Mouse (Mus musculus): ENCODE data around the gene Mrs2.
"Not testable (repeated sequence)": the region's sequence is repeated elsewhere in the genome, so short reads cannot be mapped to it uniquely, and the experiment has no call there.

Mrs2 gene

DNA sequence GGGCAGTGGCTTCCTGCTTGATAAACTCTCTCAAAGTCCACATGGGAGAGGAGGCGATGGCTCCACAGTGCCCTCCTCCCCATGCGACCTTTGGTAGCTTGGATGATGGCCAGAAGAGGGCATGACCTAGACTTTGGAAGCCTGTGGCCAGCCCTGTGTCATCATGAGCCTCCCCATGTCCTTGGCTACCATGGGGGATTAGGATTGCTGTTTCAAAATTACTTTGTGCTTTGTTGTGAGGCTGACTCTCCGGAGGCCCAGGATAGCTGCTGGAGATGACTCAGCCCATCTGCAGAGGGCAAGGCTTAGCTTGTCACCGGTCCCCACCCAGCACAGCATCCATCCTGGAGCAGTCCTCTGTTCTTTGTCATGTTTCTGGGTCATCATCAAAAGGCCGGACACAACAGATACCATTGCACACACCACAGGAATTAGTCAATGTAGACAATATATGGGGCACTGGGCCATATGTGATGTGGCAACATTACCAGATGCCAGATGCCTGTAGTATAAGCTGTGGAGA, 42.3 kb downstream of the Mrs2 start:
- DNase-seq (ENCODE audit: low read depth), result no peak

DNA sequence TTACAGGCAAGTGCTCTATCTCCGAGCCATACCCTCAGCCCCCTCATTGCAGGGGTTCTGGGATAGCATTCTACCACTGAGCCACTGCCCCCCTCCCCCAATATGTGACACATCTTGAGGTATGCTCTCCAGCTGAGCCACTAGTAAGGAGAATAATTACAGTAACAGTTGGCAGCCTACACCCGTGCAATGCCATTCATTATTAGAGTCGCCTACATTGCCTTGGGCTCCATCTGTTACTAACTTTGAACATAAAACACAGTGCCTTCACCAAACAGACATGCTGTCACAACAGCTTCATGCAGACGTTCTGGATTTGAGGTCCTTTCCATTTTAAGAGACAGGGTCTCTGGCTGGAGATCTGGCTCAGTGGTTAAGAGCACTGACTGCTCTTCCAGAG, 43.8 kb downstream of the Mrs2 start:
- DNase-seq (ENCODE audit: low read depth), result no peak

DNA sequence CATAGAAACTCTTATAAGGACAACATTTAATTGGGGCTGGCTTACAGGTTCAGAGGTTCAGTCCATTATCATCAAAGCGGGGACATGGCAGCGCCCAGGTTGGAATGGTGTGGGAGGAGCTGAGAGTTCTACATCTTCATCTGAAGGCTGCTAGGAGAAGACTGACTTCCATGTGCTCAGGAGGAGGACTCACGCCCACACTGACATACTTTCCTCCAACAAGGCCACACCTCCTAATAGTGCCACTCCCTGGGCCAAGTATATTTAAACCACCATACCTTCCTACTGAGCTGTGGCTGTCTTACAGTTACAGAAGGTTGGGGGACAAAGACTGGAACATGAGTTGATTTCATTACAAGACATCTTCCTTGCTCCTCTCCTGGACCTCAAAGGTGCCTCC, 48.4 kb downstream of the Mrs2 start:
- not testable (repeated sequence) for DNase-seq (ENCODE audit: low read depth)

- no peak for DNase-seq (ENCODE audit: low read depth)
These were observed 54.4 kb downstream of the Mrs2 start for GRCm38 (mm10) chr13:24965846-24966201.

DNA sequence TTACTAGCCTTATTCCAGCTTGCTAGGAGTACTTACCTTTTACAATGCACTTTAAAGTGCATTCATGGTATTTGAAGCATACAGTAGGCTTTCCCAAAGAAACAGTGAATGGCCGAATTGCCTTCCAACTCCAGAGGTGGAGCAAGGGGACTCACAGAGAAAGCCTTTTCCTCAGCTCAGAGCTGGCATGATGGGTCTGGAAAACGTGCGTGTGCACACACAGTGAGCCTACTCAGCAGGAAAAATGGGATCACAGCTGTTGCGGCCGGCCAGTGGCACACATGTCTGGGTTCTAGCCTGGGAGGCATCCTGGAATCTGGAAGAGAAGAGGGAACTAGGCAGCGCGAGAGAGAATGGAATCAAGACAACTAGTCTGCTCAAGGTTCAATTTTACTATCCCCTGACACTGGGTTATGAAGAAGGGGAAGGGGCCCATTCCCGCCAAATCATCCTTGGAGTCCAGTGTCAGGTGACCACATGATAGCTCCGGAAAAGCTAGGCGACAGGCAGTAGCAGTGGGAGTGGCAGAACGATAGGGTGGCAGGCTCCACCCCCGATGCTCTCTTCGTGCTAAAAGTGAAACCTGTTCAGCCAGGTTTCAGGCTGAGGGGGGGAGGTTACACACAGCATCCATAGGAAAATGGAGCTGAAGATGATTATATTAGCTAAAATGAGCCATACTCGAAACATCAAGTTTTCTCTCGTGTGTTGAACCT, 54.9 kb downstream of the Mrs2 start:
- DNase-seq (ENCODE audit: low read depth), result no peak

GRCm38 (mm10) chr13:24962119-24962518, 58.1 kb downstream of the Mrs2 start:
- no peak for DNase-seq (ENCODE audit: low read depth)

GRCm38 (mm10) chr13:24960084-24960483, 60.1 kb downstream of the Mrs2 start:
- DNase-seq (ENCODE audit: low read depth), result no peak

DNA sequence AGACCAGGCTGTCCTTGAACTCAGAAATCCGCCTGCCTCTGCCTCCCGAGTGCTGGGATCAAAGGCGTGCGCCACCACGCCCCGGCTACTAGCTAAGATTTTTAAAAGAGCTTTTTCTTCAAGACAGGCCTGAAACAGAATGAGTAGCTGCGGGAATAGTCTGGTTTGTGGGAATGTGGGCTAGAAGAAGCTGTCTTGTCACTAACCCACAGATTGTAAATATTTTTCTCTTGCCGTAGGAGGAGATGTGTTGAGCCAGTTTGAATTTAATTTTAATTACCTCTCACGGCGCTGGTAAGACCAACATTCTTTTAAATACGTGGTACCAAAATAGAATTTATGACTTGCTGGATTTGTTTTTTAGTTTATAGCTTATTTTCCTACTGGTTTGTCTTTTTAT, 61.5 kb downstream of the Mrs2 start:
- no peak for DNase-seq (ENCODE audit: low read depth)

GRCm38 (mm10) chr13:24955500-24955899, 64.7 kb downstream of the Mrs2 start:
- no peak for DNase-seq (ENCODE audit: low read depth)

DNA sequence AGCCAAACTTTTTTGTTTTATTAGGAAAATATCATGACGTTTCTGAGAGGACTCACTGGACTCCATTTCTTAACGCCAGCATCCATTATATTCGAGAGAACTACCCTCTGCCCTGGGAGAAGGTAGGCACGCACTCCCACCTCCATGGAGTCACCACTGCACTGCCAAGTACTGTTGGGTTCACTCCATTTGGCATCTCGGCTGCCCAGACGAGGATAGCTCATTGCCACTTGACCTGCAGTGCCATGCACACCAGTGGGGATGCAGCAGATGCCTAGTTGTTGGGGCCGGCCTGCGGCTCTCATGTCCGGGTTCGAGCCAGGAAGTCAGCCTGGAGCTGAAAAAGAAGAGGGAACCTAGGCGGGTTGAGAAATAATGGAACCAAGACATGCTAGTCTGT, 65.1 kb downstream of the Mrs2 start:
- DNase-seq (ENCODE audit: low read depth), result no peak

DNA sequence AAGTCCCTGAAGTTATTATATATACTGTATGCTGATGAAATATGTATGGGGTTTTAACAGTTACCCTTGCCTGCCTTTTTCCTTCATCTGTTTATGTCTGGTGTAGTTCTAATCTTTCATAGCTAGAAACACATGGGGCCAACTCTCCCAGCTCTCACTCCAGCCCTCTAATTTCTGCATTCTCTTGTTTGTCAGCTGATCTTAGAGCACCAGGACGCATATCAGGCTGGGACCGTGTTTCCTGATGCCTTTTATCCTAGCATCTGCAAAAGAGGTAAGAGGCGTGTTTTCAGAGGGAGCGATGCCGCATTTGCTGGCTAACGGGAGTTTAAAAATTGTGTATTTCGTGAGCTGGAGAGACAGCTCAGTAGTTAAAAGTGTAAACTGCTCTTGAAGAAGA, 67.5 kb downstream of the Mrs2 start:
- no peak for DNase-seq (ENCODE audit: low read depth)

GRCm38 (mm10) chr13:24948870-24949269, 71.3 kb downstream of the Mrs2 start:
- no peak for DNase-seq (ENCODE audit: low read depth)

DNA sequence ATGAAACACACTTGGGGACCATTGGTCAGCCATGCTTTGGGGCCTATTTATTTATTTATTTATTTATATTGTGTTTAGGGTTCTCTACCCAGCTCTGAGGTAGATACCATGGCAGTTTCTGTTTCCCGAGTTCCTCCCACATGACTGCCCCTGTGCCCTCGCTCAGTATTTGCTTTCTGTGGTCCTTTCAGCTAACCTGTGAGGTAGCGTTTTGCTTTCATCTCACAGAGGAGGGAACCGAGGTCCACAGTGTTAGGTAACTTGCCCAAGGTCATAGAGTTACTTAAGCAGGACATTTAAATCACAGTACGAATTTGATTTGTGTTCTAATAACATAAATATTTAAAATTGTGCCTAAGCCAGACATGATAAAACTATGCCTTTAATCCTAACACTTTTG, 73.0 kb downstream of the Mrs2 start:
- DNase-seq (ENCODE audit: low read depth), result no peak

DNA sequence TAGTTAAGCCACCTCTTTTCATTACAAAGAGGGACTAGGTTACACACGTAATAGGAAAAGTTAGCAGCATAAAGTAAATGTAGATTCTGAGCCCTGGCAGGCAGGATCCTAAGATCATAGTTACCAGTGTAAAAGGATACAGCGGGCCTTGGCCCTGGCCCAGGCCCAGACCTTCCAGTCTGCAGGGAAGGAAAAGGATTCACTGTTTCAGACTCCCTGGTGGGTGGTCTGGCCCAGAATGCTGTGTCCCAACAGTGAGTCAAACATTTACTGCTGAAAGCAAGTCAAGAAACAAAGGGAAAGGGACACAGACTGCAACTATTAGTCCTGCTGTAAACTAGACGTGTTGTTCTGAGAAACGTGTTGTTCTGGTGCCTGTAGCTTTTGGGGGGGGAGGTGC, 74.6 kb downstream of the Mrs2 start:
- no peak for DNase-seq (ENCODE audit: low read depth)

DNA sequence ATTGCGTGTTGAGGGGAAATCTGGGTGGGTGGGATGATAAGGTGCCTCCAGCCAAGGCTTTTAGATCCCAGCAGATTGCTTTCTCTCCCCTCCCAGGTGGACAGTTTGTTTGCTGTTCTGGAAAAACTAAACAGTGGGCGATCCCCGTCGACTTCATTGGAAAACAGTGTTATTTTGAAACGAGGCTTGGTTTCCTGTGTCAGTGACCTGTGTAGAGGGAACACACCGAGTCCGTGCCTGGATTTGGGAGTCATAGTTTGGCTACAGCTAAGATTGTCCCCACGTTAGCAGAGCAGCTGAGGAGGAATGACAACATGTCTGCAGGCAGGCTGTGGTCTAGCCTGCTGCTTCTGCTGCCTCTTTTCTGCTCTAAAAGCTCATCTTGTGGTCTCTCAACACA, 76.9 kb downstream of the Mrs2 start:
- DNase-seq (ENCODE audit: low read depth), result no peak

DNA sequence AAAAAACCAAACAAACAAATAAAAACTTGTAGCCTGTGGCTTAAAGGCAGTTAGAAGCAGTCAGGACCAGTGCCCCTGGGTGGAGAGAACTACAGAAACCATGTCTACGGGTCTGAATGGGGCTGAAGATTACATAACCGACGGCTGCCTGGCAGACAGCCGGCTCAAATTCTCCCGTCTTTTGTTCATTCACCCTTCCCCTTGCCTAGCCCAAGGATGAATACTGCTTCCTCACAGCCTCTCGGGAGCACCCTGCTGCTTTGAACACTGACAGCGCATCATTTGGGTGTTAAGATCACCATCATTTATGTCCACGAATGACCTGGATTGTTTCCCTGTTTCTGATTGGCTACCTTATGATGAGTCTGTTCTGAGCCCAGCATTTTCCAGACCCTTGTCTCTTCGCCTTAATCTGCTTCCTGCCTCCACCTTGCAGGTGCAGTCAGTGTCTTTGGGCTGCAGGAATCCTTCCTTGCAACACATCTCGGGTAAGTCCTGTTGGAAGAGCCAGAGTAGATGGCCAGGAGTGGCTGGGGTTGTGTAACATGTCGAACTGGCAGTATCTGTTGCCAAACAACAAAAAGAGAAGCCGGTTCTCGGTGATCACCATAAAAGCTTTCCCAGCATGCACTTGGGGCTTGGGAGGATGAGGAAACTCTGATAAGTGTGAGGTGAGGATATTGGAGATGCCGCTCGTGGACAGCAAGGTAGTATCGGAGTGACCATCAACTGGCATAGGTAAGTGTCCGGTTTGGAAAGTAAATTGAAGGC, 77.5 kb downstream of the Mrs2 start, which contains the start of gene Gpld1:
TSS of gene Gpld1 (plus strand) at position 641 of the 771 bp plus-strand sequence.
- no peak for DNase-seq (ENCODE audit: low read depth)

- no peak for DNase-seq (ENCODE audit: low read depth)
These were observed 80.7 kb downstream of the Mrs2 start for GRCm38 (mm10) chr13:24939472-24939871.

DNA sequence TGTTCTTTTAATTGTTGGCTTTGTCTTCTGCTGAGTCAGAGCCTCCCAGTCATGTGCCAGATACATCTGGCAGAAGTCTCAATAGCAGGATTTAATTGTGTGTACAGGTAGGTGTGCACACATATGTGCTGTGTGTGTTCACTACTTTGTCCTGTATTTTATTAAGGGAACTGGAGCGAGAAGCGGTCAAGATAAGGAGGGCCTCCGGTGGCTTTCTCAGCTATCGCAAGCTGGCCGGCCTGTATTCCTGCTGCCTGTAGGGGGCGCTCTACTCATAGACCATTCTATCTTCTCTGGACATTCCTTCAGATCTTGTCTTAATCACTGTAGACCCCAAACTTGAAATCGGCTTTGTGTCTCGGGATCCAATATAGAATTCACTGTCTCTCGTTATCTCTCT, 81.5 kb downstream of the Mrs2 start:
- DNase-seq (ENCODE audit: low read depth), result no peak

GRCm38 (mm10) chr13:24937839-24938166, 82.4 kb downstream of the Mrs2 start:
- DNase-seq (ENCODE audit: low read depth), result no peak

All from fibroblast of lung, adult 2 months (primary cell).